Mouse (Mus musculus) midbrain, postnatal 0 days (tissue): Measurements from ENCODE around the gene Irx4. TPM values are rescaled to one million over a fixed set of nuclear protein-coding genes. Genes with fewer than 3 reads are reported as not detected.
A peak's percentile ranks its signal among the peaks of the same experiment; 100 is the strongest.

Source experiments
- ATAC-seq: fragments of 200-750 bp; cut with Nextera tagmentation; 2 replicates; pipeline ENCODE4 v1.8.0; 2017; ENCODE audit warnings: moderate number of reproducible peaks, mild to moderate bottlenecking, moderate TSS enrichment, moderate library complexity; ENCODE audit not compliant: low FRiP score
- DNase-seq: peaks from one replicate; pipeline ENCODE4 v3.0.0-alpha.2; 2015; ENCODE audit warnings: low spot score
- H3K27ac ChIP-seq: fragments of 300-500 bp; sonication (generic); 2 replicates; pipeline ENCODE4 v1.5.1; 2014; ENCODE audit warnings: low read depth, mild to moderate bottlenecking, low read length, mixed read lengths
- H3K27me3 ChIP-seq: fragments of 300-500 bp; sonication (generic); 2 replicates; pipeline ENCODE4 v1.6.1; 2014; ENCODE audit warnings: low read length, control low read depth, mixed read lengths; ENCODE audit not compliant: insufficient read depth
- H3K36me3 ChIP-seq: fragments of 300-500 bp; sonication (generic); 2 replicates; pipeline ENCODE4 v1.6.1; 2014; ENCODE audit warnings: low read length, control low read depth, mixed read lengths; ENCODE audit not compliant: insufficient read depth
- H3K4me1 ChIP-seq: fragments of 300-500 bp; sonication (generic); 2 replicates; pipeline ENCODE4 v1.6.1; 2014; ENCODE audit warnings: mild to moderate bottlenecking, control low read depth, antibody characterized with exemption, low read length, mixed read lengths; ENCODE audit not compliant: insufficient read depth
- H3K4me2 ChIP-seq: fragments of 300-500 bp; sonication (generic); 2 replicates; pipeline ENCODE4 v1.6.1; 2014; ENCODE audit warnings: low read depth, mild to moderate bottlenecking, low read length, mixed read lengths; ENCODE audit not compliant: poor library complexity, severe bottlenecking
- H3K4me3 ChIP-seq: fragments of 300-500 bp; sonication (generic); 2 replicates; pipeline ENCODE4 v1.5.1; 2014; ENCODE audit warnings: low read depth, mild to moderate bottlenecking, low read length, moderate library complexity
- H3K9ac ChIP-seq: fragments of 300-500 bp; sonication (generic); replicated peaks from 2 replicates; pipeline ENCODE4 v1.6.1; 2014; ENCODE audit warnings: mild to moderate bottlenecking, low read length, moderate library complexity, mixed read lengths; ENCODE audit not compliant: poor library complexity, severe bottlenecking
- H3K9me3 ChIP-seq: fragments of 300-500 bp; sonication (generic); 2 replicates; pipeline ENCODE4 v1.6.1; 2016; ENCODE audit warnings: low read length, control low read depth
- CTCF ChIP-seq: IDR thresholded peaks from 2 replicates; pipeline ENCODE4 v1.5.1; 2016; ENCODE audit warnings: antibody characterized with exemption, mild to moderate bottlenecking
- WGBS: fragments of 180-500 bp; shearing (Covaris S2); extraction: QIAGEN DNeasy Blood & Tissue Kit; methylation state at CpG from one replicate; pipeline ENCODE4 v1.1.7; 2014; 5-methylcytosine and 5-hydroxymethylcytosine counted together
- polyA plus RNA-seq: library from polyadenylated mRNA; unstranded; fragments of >200 nt; fragmentation: Nextera tagmentation; extraction: Ambion mirVana; gene quantifications from 2 replicates; pipeline ENCODE4 v1.2.1, GENCODE M21; 2015
- total RNA-seq: library from RNA; depleted of rRNA; stranded (reverse); fragments of >200 nt; gene quantifications from 2 replicates; pipeline ENCODE4 v1.2.3, GENCODE M21; 2014

Gene Irx4
- total and polyA plus RNA-seq, 2 experiments from 2014 or later: 0.63 to 2.8 TPM

DNA sequence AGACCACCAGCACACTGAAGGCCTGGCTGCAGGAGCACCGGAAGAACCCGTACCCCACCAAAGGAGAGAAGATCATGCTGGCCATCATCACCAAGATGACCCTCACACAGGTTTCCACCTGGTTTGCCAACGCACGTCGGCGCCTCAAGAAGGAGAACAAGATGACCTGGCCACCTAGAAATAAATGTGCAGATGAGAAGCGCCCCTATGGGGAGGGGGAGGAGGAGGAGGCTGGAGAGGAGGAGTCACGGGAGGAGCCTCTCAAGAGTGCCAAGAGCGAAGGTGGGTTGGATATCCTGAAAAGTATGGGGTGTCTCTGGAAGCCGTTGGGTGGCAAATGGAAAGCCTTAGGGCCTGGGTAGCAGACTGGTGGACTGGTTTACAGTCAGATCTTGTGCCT lies 7.3 kb downstream of the Irx4 start:
- ATAC-seq: no peak
- no peaks in the 10 kb centered on the region for H3K9me3 ChIP-seq
- peaks cover 6% of the 10 kb centered on the region; the same call in 1 of the 2 replicates for H3K4me1 ChIP-seq

DNA sequence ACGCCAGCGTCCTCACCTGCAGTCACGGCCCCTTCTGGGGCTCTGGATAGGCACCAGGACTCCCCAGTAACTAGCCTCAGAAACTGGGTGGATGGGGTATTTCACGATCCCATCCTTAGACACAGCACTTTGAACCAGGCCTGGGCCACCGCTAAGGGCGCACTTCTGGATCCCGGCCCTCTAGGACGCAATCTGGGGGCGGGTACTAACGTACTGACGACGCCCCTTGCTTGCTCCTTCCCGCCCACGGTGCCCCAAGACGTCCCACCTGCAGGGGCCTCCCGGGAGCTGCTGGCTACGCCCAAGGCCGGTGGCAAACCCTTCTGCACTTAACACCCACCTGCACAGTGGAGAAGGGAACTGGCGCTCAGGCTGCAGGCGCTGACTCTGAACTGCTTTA lies 8.4 kb downstream of the Irx4 start:
- H3K9ac ChIP-seq: no peak overlapping the region
- peaks cover 82% of the 10 kb centered on the region for H3K27me3 ChIP-seq
- H3K4me2 ChIP-seq: no peak overlapping the region
- ATAC-seq (no peak), DNase-seq (no peak)
- H3K36me3 ChIP-seq: no peaks in the 10 kb centered on the region
- H3K4me3 ChIP-seq: peak overlapping the region; percentile 7; the same call in 1 of the 2 replicates
- peak; percentile 27; the same call in 1 of the 2 replicates for TF ChIP-seq CTCF
- peaks cover 6% of the 10 kb centered on the region; the same call in 1 of the 2 replicates for H3K4me1 ChIP-seq
- H3K9me3 ChIP-seq: no peaks in the 10 kb centered on the region
- 3% methylated on average over 20 of the region's 20 CpGs for WGBS
- H3K27ac ChIP-seq: no peak overlapping the region

More for the DNA sequence above, 7.3 kb downstream of the Irx4 start:
- no peak for DNase-seq
- no peak for TF ChIP-seq CTCF
- peaks cover 71% of the 10 kb centered on the region for H3K27me3 ChIP-seq
- H3K36me3 ChIP-seq: no peaks in the 10 kb centered on the region
- H3K4me2 ChIP-seq: no peak overlapping the region
- no peak overlapping the region for H3K9ac ChIP-seq
- H3K27ac ChIP-seq: no peak overlapping the region
- WGBS: 11% methylated on average over 10 of the region's 10 CpGs
- H3K4me3 ChIP-seq: no peak overlapping the region

DNA sequence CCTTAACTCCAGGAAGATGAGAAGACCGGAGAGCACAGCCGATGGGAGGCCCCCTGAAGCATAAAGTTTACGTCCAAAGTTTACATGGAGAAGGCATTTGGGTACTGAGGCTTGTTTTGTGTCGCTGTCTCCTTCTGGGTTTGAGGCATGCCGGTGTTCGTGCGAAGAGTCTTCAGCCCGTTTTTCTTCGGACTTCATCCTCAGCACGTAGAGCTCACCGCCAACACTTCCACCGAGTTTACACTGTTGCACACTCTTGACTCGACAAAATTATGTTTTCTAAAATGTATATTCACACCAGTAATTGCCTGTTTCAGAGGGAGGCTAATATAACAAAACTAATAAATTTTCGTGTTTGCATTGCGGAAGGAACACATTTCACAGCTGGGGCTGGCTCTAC lies 9.0 kb downstream of the Irx4 start:
- Histone ChIP-seq H3K9ac (no peak overlapping the region), H3K4me1 (peaks cover 6% of the 10 kb centered on the region; the same call in 1 of the 2 replicates), H3K9me3 (no peaks in the 10 kb centered on the region), H3K36me3 (no peaks in the 10 kb centered on the region), H3K27me3 (peaks cover 82% of the 10 kb centered on the region), H3K4me2 (no peak overlapping the region), H3K27ac (no peak overlapping the region), H3K4me3 (no peak overlapping the region)
- DNase-seq (no peak), ATAC-seq (no peak)
- TF ChIP-seq CTCF: no peak
- WGBS: 8% methylated on average over 15 of the region's 15 CpGs

- no peak for TF ChIP-seq CTCF
- DNase-seq (no peak), ATAC-seq (no peak)
- H3K4me3 ChIP-seq: no peak overlapping the region
- H3K9ac ChIP-seq: no peak overlapping the region
- H3K4me2 ChIP-seq: no peak overlapping the region
- no peaks in the 10 kb centered on the region for H3K9me3 ChIP-seq
- H3K4me1 ChIP-seq: peaks cover 6% of the 10 kb centered on the region; the same call in 1 of the 2 replicates
- H3K36me3 ChIP-seq: no peaks in the 10 kb centered on the region
- 13% methylated on average over 3 of the region's 3 CpGs for WGBS
- H3K27me3 ChIP-seq: peaks cover 80% of the 10 kb centered on the region
- no peak overlapping the region for H3K27ac ChIP-seq
These were observed 9.6 kb downstream of the Irx4 start for GRCm38 (mm10) chr13:73269891-73270290.

DNA sequence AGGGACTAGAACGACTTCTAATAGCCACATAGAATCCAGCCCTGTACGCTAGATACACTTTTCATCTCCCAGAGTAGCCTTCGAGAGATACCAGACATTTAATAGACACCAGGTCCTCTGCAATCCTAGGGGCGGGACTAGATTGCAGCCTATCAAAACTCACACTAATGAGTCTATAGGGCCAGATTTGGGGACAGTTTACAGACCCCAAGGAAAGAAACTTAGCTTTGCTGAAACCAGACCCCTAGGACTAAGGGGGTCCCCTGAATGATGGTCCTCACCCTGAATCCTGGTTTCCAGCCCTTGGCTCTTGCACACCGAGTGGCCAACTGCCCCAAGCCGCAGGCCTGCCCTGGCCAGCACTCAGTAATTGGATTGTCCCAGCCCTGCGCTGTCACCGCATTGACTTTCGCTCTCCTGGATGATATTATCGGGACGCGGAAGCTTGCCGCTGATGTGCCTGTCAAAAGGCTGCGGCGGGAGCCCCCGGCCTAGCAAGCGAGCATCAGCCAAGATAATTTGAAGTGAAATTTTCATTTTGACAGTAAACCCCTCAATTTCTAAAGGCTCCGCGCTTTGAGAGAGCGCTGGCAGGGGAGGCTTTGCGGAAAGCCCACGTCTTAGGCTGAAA lies 10.3 kb downstream of the Irx4 start:
- Histone ChIP-seq H3K36me3 (no peaks in the 10 kb centered on the region), H3K9me3 (no peaks in the 10 kb centered on the region), H3K4me1 (peaks cover 2% of the 10 kb centered on the region; the same call in 1 of the 2 replicates), H3K4me3 (peak overlapping the region; percentile 4; the same call in 1 of the 2 replicates), H3K27me3 (peaks cover 73% of the 10 kb centered on the region), H3K27ac (no peak overlapping the region), H3K4me2 (peak overlapping the region; percentile 55), H3K9ac (no peak overlapping the region)
- DNase-seq (no peak), ATAC-seq (no peak)
- WGBS: 4% methylated on average over 22 of the region's 22 CpGs
- TF ChIP-seq CTCF: no peak
